Mouse (Mus musculus): ENCODE measurements around the gene Gm6337. TPM values are rescaled to one million over a fixed set of nuclear protein-coding genes. Genes with fewer than 3 reads are reported as not detected.

Gene Gm6337
- total RNA-seq (2023): not detected

DNA sequence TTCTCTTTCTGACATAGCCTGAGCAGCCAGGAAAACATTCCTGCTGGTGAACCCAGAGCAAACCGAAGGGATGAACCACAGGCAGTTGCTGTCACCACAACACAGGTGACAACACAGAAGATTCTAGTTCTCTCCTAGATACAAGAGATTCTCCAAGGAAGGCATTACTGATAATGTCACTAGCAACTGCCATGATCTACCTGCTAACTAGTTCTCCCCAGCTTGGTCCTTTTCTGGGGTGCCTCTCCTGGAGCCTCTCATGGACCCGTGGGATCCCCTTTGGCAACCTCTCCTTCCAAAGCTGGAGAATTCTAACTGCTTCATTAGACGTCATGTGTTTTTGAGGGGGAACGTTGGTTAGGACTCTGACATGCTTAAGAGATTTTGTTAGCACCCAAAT is at the start of gene Gm6337:
Gm6337 (minus strand) TSS at position 101 of the 400 bp plus-strand sequence.

DNA sequence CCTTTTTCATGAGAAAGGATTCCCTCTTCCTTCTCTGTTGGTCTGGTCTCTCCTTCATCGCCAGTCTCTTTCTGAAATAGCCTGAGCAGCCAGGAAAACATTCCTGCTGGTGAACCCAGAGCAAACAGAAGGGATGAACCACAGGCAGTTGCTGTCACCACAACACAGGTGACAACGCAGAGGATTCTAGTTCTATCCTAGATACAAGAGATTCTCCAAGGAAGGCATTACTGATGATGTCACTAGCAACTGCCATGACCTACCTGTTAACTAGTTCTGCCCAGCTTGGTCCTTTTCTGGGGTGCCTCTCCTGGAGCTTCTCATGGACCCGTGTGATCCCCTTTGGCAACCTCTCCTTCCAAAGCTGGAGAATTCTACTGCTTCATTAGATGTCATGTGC is 35.8 kb upstream of the Gm6337 start, which contains the start of gene Gm8206:
Gm8206 (minus strand) TSS at position 101 of the 400 bp plus-strand sequence.

Other genes with a start within 250 kb of the Gm6337 start
- not detected for gene Gm3424, start 227.9 kb downstream of the Gm6337 start, total RNA-seq (2023)
- gene Gm8237, start 177.9 kb downstream of the Gm6337 start, total RNA-seq (2023): not detected
- not detected for gene Gm3248, start 96.5 kb downstream of the Gm6337 start, total RNA-seq (2023)
- not detected for gene Gm3453, start 79.1 kb downstream of the Gm6337 start, total RNA-seq (2023)
- not detected for gene Gm8206, start 35.7 kb upstream of the Gm6337 start, total RNA-seq (2023)
- not detected for gene Gm3468, start 50.4 kb upstream of the Gm6337 start, total RNA-seq (2023)
- not detected for gene Gm3476, start 67.5 kb upstream of the Gm6337 start, total RNA-seq (2023)
- not detected for gene Gm21560, start 161.0 kb upstream of the Gm6337 start, total RNA-seq (2023)
- not detected for gene Gm3411, start 229.0 kb upstream of the Gm6337 start, total RNA-seq (2023)
- gene Gm21103, start 246.6 kb upstream of the Gm6337 start, total RNA-seq (2023): not detected

Measured in CD8-positive naive resting alpha-beta T cell, adult 57 days (primary cell).